Mouse (Mus musculus) left cerebral cortex, adult 2 months (tissue): ENCODE data around the gene Nynrin. TPM values are rescaled to one million over a fixed set of nuclear protein-coding genes. Genes with fewer than 3 reads are reported as not detected.

Experiments used
- DNase-seq, 2 experiments: peaks; one replicate each; pipeline ENCODE4 v3.0.0; 2021 to 2022; ENCODE audit warnings: low spot score in 2 of 2, mixed read lengths in 1 of 2; ENCODE audit errors: extremely low spot score in 1 of 2
- H3K27ac ChIP-seq: fragments of 200-600 bp; 2 replicates; pipeline ENCODE4 v1.8.1; 2022
- H3K4me3 ChIP-seq: fragments of 200-600 bp; 2 replicates; pipeline ENCODE4 v1.8.1; 2022
- CTCF ChIP-seq: fragments of 200-600 bp; IDR thresholded peaks from 2 replicates; pipeline ENCODE4 v1.8.1; 2022; ENCODE audit warnings: antibody characterized with exemption, mild to moderate bottlenecking, moderate library complexity
- intact Hi-C: fragments of 180-260 bp; cut with DNase I; formaldehyde crosslinking; loops from one replicate; pipeline ENCODE4 v1.15.1; 2025
- total RNA-seq, 2 experiments: library from RNA; stranded (reverse); gene quantifications; 2 replicates each; pipeline ENCODE4 v1.2.3; 2021

The Nynrin gene
- total RNA-seq, 2 experiments from 2014 or later, result 6.4 to 8.4 TPM

DNA sequence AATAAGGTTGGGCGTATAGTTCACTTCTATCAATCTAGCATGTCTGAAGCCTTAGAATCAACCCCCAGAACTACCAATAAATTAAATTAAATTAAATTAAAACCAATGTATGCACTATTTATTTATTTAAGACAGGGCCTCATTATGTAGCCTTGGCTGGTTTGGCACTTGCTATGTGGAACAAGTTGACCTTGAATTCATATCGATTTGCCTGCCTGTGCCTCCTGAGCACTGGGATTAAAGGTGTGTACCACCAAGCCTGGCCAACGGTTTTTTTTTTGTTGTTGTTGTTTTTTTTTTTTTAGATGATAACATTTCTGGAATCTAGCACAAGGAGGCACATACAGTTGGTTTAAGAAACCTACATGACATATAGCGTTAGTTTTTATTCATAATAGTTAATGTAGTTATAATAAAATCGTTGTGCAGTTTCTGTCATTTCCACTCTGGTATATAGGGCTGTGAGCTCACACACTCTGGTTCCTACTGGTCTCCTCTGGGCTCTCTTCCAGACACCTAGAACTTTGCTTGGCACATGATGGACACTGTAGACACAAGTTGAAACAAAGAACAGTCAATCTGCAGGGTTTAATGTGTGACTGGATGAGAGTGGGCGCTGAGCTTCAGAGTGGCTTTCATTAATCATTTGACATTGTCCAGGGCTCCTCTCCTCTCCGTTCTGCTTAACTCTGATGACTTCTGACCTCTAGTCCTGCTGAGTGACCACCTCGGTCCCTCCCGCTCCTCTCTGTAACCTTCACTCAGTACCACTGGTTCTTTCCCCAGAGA lies 8.1 kb upstream of the Nynrin start:
- Histone ChIP-seq H3K27ac (no peak overlapping the region), H3K4me3 (no peak overlapping the region)
- no peak for TF ChIP-seq CTCF
- no peak for DNase-seq
- intact Hi-C loops, result no loop called here

GRCm38 (mm10) chr14:55850885-55851284 lies 2.9 kb upstream of the Nynrin start:
- no peak for DNase-seq
- Histone ChIP-seq H3K27ac (no peak overlapping the region), H3K4me3 (no peak overlapping the region)
- intact Hi-C loops, result no loop called here
- TF ChIP-seq CTCF, result no peak

GRCm38 (mm10) chr14:55852646-55853551 lies 911 bp upstream of the Nynrin start:
- TF ChIP-seq CTCF, result no peak
- Histone ChIP-seq H3K27ac (no peak overlapping the region), H3K4me3 (no peak overlapping the region)
- intact Hi-C loops, result no loop called here
- DNase-seq, result no peak

DNA sequence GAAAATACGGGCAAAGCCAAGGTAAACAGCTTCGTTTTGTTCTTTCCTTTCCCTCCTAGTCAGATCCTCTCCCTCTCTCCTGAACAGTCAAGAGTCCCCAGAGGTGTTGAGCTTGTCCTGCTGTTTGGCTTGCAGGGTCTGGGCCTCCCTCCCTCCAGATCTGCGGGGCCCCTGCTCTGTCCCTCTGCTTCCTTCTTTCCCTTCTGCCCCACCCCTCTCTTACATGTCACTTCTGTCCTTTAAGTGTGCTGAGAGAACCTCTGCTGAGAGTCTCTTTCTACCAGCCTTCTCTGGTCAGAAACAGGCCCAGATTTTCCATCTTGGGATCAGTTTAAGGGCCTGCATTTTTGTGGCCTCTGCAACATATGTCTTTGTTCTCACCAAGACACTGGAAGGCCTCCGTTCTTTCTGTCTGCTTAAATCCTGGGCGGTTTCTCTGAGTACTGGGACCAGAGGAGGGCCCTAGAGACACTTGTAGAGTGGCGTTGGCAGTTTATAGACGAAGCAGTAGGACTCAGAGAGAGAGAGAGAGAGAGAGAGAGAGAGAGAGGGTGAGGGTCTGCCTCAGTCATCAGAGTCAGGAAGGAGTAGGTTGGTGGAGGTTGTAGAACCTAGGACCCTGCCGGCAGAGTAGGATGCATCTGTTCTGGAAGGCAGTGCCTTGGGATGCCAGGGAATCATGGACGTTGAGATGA lies 743 bp downstream of the Nynrin start:
- H3K27ac ChIP-seq, result peak overlapping the region; percentile 54
- no peak for DNase-seq
- intact Hi-C loops, result no loop called here
- no peak for TF ChIP-seq CTCF
- peak overlapping the region; percentile 61 for H3K4me3 ChIP-seq

- H3K27ac ChIP-seq, result peak overlapping the region; percentile 54; the same call in 1 of the 2 replicates
- no peak for TF ChIP-seq CTCF
- no peak for DNase-seq
- intact Hi-C loops, result no loop called here
- peak overlapping the region; percentile 61 for H3K4me3 ChIP-seq
Measured at GRCm38 (mm10) chr14:55855101-55855561, 1.3 kb downstream of the Nynrin start.

DNA sequence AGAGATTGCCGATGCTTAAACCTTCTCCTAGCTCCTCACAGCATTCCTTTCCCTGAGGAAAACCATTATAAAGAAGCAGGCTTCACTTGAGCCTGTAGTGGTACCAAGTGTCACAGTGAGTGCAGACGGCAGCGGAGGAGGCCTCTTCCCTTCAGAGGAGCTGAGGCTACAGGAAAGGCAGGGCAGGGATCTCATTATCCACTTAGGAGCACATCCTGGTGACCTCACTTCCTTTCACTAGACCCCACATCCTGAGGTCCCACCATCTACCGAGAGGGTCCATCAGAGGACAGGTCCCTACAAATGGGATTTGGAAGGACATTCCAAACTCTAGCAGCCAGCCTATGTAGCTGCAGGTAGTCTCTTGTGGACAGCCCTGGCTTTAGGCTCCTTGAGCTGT lies 3.8 kb downstream of the Nynrin start:
- DNase-seq, result no peak
- Histone ChIP-seq H3K27ac (no peak overlapping the region), H3K4me3 (no peak overlapping the region)
- intact Hi-C loops, result no loop called here
- no peak for TF ChIP-seq CTCF

DNA sequence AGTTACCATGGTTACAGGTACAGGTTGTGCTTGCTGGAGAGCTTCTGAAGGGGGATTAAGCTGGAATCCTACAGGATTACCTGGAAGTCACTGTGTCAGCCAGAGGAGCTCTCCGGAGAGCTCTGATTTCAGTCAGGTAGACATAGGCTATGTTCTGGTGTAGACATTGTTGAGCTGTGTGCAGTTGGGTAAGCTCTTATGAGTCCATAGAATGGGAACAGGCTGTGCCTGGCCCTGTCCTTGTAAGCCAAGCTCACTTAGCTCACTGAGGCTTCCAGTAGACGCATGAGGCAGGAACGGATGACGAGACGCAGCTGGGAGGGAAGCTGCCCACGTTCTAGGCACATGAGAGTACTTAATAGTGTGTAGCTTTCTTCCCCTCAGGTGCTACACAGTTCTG lies 8.4 kb downstream of the Nynrin start:
- DNase-seq, result no peak
- no peak for TF ChIP-seq CTCF
- intact Hi-C loops, result no loop called here
- H3K27ac ChIP-seq, result no peak overlapping the region
- H3K4me3 ChIP-seq, result no peak overlapping the region

- DNase-seq, result no peak
- Histone ChIP-seq H3K27ac (no peak overlapping the region), H3K4me3 (no peak overlapping the region)
- no peak for TF ChIP-seq CTCF
- intact Hi-C loops, result loop anchor here (1.0 kb wide), 1 partner anchor 41 kb away; no protein-coding TSS in a partner anchor
Measured at GRCm38 (mm10) chr14:55862970-55863369, 9.2 kb downstream of the Nynrin start.

- no peak overlapping the region for H3K27ac ChIP-seq
- peak; percentile 100 for TF ChIP-seq CTCF
- DNase-seq, result peak; percentile 53 to 73
- no peak overlapping the region for H3K4me3 ChIP-seq
- intact Hi-C loops, result loop anchor here (1.0 kb wide), 1 partner anchor 41 kb away; no protein-coding TSS in a partner anchor
Measured at GRCm38 (mm10) chr14:55863773-55864172, 10.0 kb downstream of the Nynrin start.

GRCm38 (mm10) chr14:55866962-55867361 lies 13.2 kb downstream of the Nynrin start:
- no peak overlapping the region for H3K4me3 ChIP-seq
- peak; percentile 96 for TF ChIP-seq CTCF
- H3K27ac ChIP-seq, result no peak overlapping the region
- DNase-seq, result peak in 1 of 2 experiments; percentile 65
- intact Hi-C loops, result loop anchor here (5.0 kb wide), 1 partner anchor 85 kb away; the partner anchor contains the start of gene Adcy4

GRCm38 (mm10) chr14:55868230-55869026 lies 14.6 kb downstream of the Nynrin start:
- Histone ChIP-seq H3K27ac (no peak overlapping the region), H3K4me3 (no peak overlapping the region)
- TF ChIP-seq CTCF, result no peak
- intact Hi-C loops, result loop anchor here (5.0 kb wide), 1 partner anchor 86 kb away; the partner anchor contains the start of gene Adcy4
- no peak for DNase-seq
